Mouse (Mus musculus) embryonic facial prominence, embryonic 14.5 days (tissue): Measurements from ENCODE around the gene Pth. TPM values are rescaled to one million over a fixed set of nuclear protein-coding genes. Genes with fewer than 3 reads are reported as not detected.

ENCODE experiments used
- ATAC-seq: fragments of 200-750 bp; cut with Nextera tagmentation; 2 replicates; pipeline ENCODE4 v1.8.0; 2017; ENCODE audit warnings: low read depth, moderate number of reproducible peaks, moderate TSS enrichment
- DNase-seq: peaks from one replicate; pipeline ENCODE4 v3.0.0-alpha.2; 2015; ENCODE audit warnings: low spot score
- H3K27ac ChIP-seq: fragments of 300-500 bp; sonication (generic); replicated peaks from 2 replicates; pipeline ENCODE4 v1.5.1; 2014; ENCODE audit warnings: low read depth, mild to moderate bottlenecking, low read length, moderate library complexity
- H3K27me3 ChIP-seq: fragments of 300-500 bp; sonication (generic); replicated peaks from 2 replicates; pipeline ENCODE4 v1.6.1; 2014; ENCODE audit warnings: low read length; ENCODE audit not compliant: control insufficient read depth, insufficient read depth
- H3K36me3 ChIP-seq: fragments of 300-500 bp; sonication (generic); 2 replicates; pipeline ENCODE4 v1.6.1; 2014; ENCODE audit warnings: low read length, mixed read lengths; ENCODE audit not compliant: control insufficient read depth, insufficient read depth
- H3K4me1 ChIP-seq: fragments of 300-500 bp; sonication (generic); 2 replicates; pipeline ENCODE4 v1.6.1; 2014; ENCODE audit warnings: antibody characterized with exemption, low read length; ENCODE audit not compliant: control insufficient read depth, insufficient read depth
- H3K4me2 ChIP-seq: fragments of 300-500 bp; sonication (generic); 2 replicates; pipeline ENCODE4 v1.6.1; 2014; ENCODE audit warnings: low read depth, mild to moderate bottlenecking, low read length, moderate library complexity, mixed read lengths
- H3K4me3 ChIP-seq: fragments of 300-500 bp; sonication (generic); 2 replicates; pipeline ENCODE4 v1.5.1; 2014; ENCODE audit warnings: low read depth, mild to moderate bottlenecking, low read length
- H3K9ac ChIP-seq: fragments of 300-500 bp; sonication (generic); 2 replicates; pipeline ENCODE4 v1.6.1; 2014; ENCODE audit warnings: low read depth, mild to moderate bottlenecking, low read length, moderate library complexity, mixed read lengths
- H3K9me3 ChIP-seq: fragments of 300-500 bp; sonication (generic); 2 replicates; pipeline ENCODE4 v1.6.1; 2016; ENCODE audit warnings: low read length; ENCODE audit not compliant: control insufficient read depth
- WGBS: fragments of 180-500 bp; shearing (Covaris S2); extraction: QIAGEN DNeasy Blood & Tissue Kit; methylation state at CpG from one replicate; pipeline ENCODE4 v1.1.7; 2014; 5-methylcytosine and 5-hydroxymethylcytosine counted together
- polyA plus RNA-seq: library from polyadenylated mRNA; unstranded; fragments of >200 nt; fragmentation: Nextera tagmentation; extraction: Ambion mirVana; gene quantifications from 2 replicates; pipeline ENCODE4 v1.2.1, GENCODE M21; 2014

Gene Pth
- polyA plus RNA-seq, 1 experiment from 2014 or later: 35.0 TPM

DNA sequence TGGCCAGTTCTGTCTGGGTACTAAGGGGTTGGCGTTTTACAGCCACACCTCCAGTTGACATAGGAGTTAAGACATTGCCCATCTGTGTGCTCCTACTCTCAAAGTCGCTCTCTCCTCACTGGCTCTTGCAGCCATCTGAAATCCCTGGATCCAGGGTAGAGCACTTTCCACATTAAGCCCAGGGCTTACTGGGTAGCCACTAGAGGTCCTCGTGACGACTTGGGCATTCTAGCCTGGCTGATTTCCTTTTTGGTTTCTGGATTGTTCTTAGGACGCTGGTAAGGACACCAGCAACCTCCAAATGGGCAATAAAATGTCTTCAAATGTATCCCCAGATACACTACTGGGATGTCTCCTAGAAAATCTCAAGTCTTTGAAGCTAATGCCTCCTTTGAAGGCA, 20.3 kb upstream of the Pth start:
- Histone ChIP-seq H3K4me3 (no peak overlapping the region), H3K36me3 (no peaks in the 10 kb centered on the region), H3K4me1 (no peaks in the 10 kb centered on the region), H3K4me2 (no peak overlapping the region), H3K9me3 (no peaks in the 10 kb centered on the region), H3K9ac (no peak overlapping the region), H3K27ac (no peak overlapping the region), H3K27me3 (no peaks in the 10 kb centered on the region)
- ATAC-seq (no peak), DNase-seq (no peak)
- WGBS: 54% methylated on average over 5 of the region's 5 CpGs

DNA sequence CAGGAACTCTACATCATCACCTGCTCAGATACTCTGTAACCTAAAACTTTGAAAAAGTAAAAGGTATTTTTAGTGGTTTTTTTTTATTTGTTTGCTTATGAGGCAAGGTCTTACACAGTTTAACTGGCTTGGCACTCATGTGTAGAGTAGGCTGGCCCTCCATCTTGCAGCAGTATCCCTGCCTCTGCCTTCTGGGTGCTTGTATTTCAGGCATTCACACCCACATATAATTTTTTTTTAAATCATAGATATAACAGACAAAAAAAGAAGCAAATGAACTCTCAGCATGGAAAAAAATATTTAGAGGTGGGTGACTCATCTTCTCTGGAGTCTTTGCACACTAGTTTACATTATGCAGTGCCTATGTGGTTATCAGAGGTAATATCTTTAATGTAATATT, 9.7 kb upstream of the Pth start:
- H3K36me3 ChIP-seq: no peaks in the 10 kb centered on the region
- no peak overlapping the region for H3K4me2 ChIP-seq
- no peak overlapping the region for H3K9ac ChIP-seq
- no peaks in the 10 kb centered on the region for H3K9me3 ChIP-seq
- no peaks in the 10 kb centered on the region for H3K27me3 ChIP-seq
- DNase-seq: no peak
- H3K4me3 ChIP-seq: no peak overlapping the region
- no peaks in the 10 kb centered on the region for H3K4me1 ChIP-seq
- ATAC-seq: no peak
- no peak overlapping the region for H3K27ac ChIP-seq

DNA sequence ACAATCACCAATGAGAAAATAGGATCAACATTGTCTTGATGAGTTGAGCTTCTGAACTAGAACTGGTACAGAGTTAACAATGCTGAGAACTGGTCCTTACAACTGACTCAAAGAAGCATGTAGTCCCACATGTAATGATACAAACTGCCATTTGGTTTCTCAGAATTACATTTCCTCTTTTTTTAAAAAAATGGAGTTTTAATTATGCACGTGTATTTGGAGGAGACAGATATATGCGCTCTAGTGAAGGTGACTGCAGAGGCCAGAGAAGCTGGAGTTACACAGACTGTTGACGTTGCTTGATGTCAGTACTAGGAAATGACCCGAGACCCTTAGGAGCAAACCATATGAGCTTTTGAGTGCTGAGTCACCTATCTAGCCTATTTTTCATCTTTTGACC, 8.3 kb upstream of the Pth start:
- DNase-seq: no peak
- H3K4me1 ChIP-seq: no peaks in the 10 kb centered on the region
- 86% methylated on average over 4 of the region's 4 CpGs for WGBS
- no peaks in the 10 kb centered on the region for H3K27me3 ChIP-seq
- no peak overlapping the region for H3K4me2 ChIP-seq
- H3K9ac ChIP-seq: no peak overlapping the region
- no peak for ATAC-seq
- no peaks in the 10 kb centered on the region for H3K9me3 ChIP-seq
- H3K36me3 ChIP-seq: no peaks in the 10 kb centered on the region
- H3K4me3 ChIP-seq: no peak overlapping the region
- H3K27ac ChIP-seq: no peak overlapping the region

DNA sequence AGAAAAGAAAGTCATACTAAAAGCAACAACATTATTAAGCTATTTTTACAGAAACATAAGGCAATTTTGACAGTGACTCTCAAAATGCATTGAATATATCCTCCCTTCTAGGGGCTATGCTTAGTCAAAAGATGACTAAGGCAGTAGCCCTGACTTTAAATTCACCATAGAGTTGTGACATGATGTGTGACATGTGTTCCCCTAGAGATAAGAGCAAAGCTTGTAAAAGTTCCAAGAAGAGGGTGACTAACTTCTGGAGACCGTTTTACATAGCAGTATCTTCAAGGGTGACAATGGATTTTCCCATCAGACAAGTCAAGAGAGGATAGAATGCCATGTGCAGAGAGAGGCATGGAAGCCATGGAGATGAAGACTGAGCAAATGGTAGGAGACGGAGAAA, 3.2 kb upstream of the Pth start:
- no peak for ATAC-seq
- Histone ChIP-seq H3K9me3 (no peaks in the 10 kb centered on the region), H3K4me2 (no peak overlapping the region), H3K36me3 (no peaks in the 10 kb centered on the region), H3K27me3 (no peaks in the 10 kb centered on the region), H3K4me1 (no peaks in the 10 kb centered on the region), H3K9ac (no peak overlapping the region), H3K27ac (no peak overlapping the region), H3K4me3 (no peak overlapping the region)
- WGBS: 74% methylated on average over 2 of the region's 2 CpGs
- DNase-seq: no peak

DNA sequence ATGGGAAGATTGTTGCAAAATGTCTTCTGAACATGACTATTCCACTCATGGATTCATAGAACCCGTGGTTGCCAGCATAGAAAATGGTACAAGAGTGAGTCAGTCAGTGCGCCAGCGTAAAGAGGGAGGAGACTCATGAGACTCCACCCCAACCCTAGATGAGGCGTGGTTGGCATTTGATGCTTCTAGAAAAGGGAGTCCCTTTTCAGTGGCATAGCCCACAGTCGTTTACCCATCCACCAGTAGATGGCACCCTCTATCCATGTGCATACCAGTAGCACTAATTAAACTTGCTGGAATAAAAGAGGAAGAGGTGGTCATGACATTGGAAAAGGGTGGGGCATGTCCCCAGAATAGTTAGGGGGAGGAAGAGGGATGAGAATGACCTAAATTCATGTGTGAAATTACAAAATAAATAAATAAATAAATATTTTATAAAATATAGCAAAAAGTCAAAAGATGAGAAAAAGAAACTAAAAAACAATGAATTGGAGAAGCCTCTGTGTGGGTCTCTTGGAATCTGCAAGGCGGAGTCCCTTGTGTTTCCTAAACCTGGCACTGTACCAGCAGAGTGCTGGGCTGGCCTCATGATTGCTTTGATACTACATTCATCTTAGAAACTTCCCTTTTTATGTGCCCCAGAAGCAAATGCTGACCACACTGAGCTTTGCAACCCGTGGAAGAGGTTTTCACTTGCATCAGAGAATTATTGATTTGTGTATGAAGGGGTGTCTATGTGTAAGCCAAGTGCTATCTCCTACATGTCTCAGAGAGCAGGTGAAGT, 10.3 kb downstream of the Pth start:
- Histone ChIP-seq H3K27ac (no peak overlapping the region), H3K27me3 (no peaks in the 10 kb centered on the region), H3K36me3 (no peaks in the 10 kb centered on the region), H3K9ac (no peak overlapping the region), H3K4me3 (no peak overlapping the region), H3K4me2 (peak overlapping the region; percentile 28; the same call in 1 of the 2 replicates), H3K4me1 (no peaks in the 10 kb centered on the region), H3K9me3 (no peaks in the 10 kb centered on the region)
- DNase-seq (peak; percentile 90), ATAC-seq (peak; percentile 84)
- WGBS: 26% methylated on average over 7 of the region's 7 CpGs

DNA sequence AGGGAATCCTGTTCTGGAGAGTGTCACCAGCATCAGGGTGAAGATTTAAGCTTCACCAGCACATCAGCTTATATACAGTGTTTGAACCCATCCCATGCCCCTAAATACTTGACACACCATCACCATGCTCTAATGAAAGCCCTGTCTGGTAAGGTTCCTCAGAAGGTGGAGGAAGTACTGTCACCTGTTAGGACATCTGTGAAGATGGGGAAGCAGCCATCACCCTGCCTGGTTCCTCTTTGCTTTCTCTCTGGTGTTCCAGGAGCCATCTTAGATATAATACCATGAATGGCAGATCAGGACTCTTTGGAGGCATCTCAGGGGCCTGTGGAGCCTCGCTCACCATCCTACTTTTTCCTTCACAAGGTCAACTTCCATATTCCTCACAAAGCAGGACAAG, 15.7 kb downstream of the Pth start:
- DNase-seq: no peak
- H3K9ac ChIP-seq: no peak overlapping the region
- H3K9me3 ChIP-seq: no peaks in the 10 kb centered on the region
- peaks cover 9% of the 10 kb centered on the region; the same call in 1 of the 2 replicates for H3K4me1 ChIP-seq
- H3K27ac ChIP-seq: no peak overlapping the region
- WGBS: 75% methylated on average over 1 of the region's 1 CpGs
- no peak for ATAC-seq
- H3K27me3 ChIP-seq: no peaks in the 10 kb centered on the region
- no peak overlapping the region for H3K4me3 ChIP-seq
- H3K4me2 ChIP-seq: no peak overlapping the region
- no peaks in the 10 kb centered on the region for H3K36me3 ChIP-seq

DNA sequence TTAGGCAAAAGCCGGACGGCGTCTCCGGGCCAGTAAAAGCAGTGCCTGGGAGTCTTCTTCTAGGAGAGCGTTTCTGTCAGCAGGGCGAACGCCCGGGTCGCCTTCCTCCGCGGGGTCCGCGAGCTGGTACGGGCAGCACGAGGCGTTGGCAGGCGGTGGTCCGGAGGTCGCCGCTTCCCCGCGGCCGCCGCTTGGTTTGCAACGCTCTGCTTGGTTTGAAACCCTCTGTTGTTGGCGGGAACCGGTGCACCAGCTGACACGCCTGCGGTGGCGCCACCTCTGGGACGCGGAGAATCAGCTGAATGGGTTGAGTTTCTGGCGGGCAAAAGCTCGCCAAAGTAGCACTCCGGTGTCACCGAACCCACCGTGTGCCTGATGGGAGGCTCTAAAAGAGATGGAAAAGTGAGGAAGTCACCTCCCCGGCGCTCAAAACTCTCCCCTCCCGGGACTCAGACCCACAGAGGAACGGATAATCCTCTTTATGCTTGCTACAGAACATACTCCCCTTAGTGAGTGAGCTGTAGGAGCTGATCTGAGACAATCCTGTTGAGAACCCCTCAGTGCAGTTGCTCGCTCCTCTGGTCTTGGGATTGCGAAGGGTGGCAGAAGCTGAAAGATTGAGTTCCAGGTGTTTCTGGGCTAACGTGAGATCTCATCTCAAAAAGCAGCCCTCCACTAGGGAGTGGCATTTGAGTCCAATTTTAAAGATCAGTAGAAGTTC, 18.6 kb downstream of the Pth start:
- Histone ChIP-seq H3K9ac (peak overlapping the region; percentile 89), H3K4me2 (peak overlapping the region; percentile 83), H3K9me3 (no peaks in the 10 kb centered on the region), H3K4me1 (peaks cover 9% of the 10 kb centered on the region; the same call in 1 of the 2 replicates), H3K27me3 (no peaks in the 10 kb centered on the region), H3K4me3 (peak overlapping the region; percentile 80), H3K36me3 (no peaks in the 10 kb centered on the region), H3K27ac (peak overlapping the region; percentile 89)
- ATAC-seq (peak; percentile 79), DNase-seq (peak; percentile 86)
- WGBS: 1% methylated on average over 32 of the region's 44 CpGs

DNA sequence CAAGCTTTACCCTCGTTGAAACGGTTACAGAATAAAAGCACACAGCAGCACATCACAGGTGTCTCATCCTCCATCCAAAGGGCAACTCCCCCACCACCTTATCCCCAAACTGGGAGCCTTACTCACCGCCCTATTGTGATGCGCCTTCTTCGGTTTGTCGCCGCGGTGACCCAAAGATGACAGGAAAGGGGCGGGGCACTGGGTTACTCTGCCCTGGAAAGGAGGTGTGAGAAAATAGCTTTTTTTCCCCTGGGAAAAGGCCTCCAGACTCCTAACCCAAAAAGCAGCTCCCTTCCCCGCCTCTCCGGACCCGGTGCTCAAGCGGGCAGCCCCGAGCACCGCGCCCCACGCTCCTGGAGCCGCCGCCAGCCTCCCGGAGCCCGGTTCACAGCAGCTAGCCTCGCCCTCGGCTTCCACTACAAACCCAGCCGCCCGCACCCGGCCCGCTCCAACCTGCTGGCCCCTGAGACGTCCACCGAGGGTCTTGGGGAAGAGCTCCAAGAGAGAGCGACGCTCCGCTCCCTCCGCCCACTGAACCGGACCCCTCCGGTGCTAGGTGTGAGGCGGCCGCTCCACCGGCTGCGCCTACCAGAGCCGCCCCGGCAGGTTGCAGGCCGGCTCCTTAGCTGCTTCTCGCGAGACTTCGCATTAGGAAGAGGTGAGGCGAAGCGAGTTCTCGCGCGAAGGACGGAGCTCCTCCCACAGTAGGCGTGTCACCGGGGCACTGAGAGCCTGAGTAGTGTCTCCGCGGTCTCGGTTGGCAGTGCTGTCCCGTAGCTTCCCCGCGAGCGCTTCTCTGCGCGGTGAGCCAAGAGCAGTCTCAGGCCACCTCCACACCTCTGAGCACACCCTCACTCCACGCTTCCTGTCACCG, 19.4 kb downstream of the Pth start, which contains the start of gene Btbd10:
Btbd10 (minus strand) TSS at position 647 of the 874 bp plus-strand sequence.
- DNase-seq (peak; percentile 99), ATAC-seq (peak; percentile 99)
- Histone ChIP-seq H3K9me3 (no peaks in the 10 kb centered on the region), H3K9ac (peak within 1 kb of the TSS; percentile 89), H3K4me3 (peak within 1 kb of the TSS; percentile 80), H3K36me3 (no peaks in the 10 kb centered on the region), H3K27ac (peak within 1 kb of the TSS; percentile 89), H3K4me1 (peaks cover 9% of the 10 kb centered on the region; the same call in 1 of the 2 replicates), H3K4me2 (peak within 1 kb of the TSS; percentile 83), H3K27me3 (no peaks in the 10 kb centered on the region)
- WGBS: 1% methylated on average over 40 of the region's 64 CpGs
